Mouse (Mus musculus): ENCODE data around the gene Bcar3.
"Not testable (repeated sequence)": the region's sequence is repeated elsewhere in the genome, so short reads cannot be mapped to it uniquely, and the experiment has no call there.

The Bcar3 gene

GRCm38 (mm10) chr3:122381591-122381990 is 87.7 kb downstream of the Bcar3 start:
- no peak for DNase-seq (ENCODE audit: low spot score)

DNA sequence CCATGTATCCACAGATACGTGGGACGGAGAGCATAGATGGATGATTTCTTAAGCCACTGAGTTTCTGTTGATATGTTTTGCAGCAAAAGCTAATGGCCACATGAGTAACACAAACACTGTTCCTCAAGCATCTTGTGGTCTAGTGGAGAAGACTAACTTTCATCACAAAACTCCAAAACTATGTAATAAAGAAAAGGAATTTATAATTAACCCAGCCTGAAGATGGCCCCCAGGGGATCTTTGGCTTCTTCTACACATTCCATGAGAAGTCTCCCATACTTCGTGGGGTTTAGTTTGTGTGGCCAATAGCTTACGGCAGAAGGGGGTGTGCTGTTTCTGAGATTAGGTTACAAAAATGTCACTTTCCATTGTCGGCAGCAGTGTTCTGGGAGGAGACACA is 92.5 kb downstream of the Bcar3 start:
- no peak for DNase-seq (ENCODE audit: low spot score)

- DNase-seq (ENCODE audit: low spot score) = no peak
Measured at GRCm38 (mm10) chr3:122387771-122388170, 93.8 kb downstream of the Bcar3 start.

DNA sequence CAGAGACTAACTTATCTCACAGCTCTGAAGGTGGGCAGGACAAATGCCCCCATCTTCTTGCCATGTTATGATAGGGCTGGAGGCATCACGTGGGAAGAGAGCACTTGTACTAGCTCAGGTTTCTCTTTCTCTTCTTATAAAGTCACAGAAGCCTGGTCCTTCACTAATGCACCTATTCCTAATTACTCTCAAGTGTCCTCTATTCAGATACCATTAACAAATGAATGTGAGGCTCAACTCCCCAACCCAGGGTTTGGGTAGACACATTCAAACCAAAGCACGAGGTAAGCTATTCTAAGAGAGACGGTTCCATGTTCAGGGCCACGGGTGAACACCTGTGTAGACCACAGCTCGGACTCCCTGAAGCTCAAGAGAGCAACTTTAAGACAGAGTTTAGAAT is 96.0 kb downstream of the Bcar3 start:
- DNase-seq (ENCODE audit: low spot score) = no peak

- DNase-seq (ENCODE audit: low spot score) = no peak
Measured at GRCm38 (mm10) chr3:122391098-122391497, 97.2 kb downstream of the Bcar3 start.

DNA sequence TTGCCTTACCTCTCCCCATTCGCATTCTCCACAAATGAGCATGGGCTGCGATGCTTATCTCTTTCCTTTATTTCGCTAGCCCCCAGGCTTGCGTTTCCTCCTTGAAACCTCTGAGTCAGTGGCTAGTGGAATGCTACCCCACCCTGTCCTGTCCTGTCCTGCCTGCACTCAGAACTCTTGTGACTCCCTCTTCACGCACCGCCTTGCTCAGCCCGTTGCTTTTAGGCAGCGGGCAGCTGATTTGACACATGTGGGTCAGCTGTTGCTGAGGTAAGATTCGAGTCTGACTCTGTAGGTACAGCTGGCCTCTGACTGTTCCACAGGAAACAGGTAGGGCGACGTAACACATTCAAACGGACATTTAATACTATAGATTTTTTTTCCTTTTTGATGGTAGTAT is 97.9 kb downstream of the Bcar3 start:
- no peak for DNase-seq (ENCODE audit: low spot score)

DNA sequence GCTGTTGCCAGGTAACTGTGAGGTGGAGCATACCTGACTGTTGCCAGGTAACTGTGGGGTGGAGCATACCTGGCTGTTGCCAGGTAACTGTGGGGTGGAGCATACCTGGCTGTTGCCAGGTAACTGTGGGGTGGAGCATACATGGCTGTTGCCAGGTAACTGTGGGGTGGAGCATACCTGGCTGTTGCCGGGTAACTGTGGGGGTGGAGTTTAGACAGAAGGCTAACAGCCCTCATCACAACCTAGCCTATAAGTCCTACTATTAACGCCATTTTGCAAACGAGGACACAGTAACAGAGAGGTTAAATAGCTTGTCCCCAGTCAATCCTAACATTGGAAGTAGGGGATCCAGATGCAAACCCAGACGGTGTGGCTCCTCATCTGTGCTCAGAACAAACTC is 99.5 kb downstream of the Bcar3 start:
- DNase-seq (ENCODE audit: low spot score) = not testable (repeated sequence)

DNA sequence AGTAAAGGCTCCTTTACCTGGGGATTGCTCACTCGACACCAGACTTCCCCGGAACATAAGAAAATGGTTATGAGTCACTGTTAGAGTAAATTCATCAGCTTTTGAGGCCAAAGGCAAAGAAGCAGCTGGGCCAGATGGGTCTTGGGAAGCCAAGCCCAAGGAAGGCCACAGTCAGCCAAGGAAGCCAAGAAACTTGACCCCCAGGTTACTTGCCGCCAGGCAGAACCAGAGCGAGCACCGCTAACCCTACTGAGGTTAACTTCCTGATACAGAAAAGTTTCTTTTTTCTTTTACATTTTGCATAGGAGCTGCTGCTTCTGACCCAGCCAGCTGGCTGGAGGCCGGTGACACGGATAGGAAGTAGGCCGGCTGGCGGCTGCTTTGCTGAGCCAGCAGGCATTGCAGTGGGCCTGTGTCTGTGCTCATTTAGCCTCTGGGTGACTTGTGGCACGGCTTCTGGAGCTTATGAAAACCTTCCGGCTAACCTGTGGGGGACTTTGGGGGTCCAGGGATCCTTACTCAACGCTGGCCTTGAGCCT is 100.0 kb downstream of the Bcar3 start:
- no peak for DNase-seq (ENCODE audit: low spot score)

DNA sequence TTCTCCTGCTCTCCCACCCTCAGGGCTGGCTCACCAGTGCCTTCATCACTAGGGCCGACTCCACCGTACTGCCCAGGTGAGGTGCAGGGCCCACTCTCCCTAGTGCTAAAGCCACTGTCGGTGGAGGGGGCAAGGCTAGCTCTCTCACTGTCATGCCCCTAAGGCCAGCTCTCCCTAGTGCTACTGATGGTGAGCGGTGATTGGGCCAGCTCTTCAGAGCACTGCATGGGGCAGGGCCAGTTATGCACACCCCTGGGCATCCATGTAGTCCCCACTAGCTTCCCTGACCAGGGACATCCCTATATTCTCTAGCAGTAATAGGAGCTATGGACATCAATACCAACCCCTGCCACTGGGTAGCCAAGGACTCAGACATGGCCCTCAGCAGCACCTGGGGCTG is 103.0 kb downstream of the Bcar3 start:
- DNase-seq (ENCODE audit: low spot score) = no peak

GRCm38 (mm10) chr3:122397401-122397800 is 103.5 kb downstream of the Bcar3 start:
- DNase-seq (ENCODE audit: low spot score) = no peak

- no peak for DNase-seq (ENCODE audit: low spot score)
Measured at GRCm38 (mm10) chr3:122401011-122401410, 107.1 kb downstream of the Bcar3 start.

- no peak for DNase-seq (ENCODE audit: low spot score)
Measured at GRCm38 (mm10) chr3:122402143-122402542, 108.2 kb downstream of the Bcar3 start.

DNA sequence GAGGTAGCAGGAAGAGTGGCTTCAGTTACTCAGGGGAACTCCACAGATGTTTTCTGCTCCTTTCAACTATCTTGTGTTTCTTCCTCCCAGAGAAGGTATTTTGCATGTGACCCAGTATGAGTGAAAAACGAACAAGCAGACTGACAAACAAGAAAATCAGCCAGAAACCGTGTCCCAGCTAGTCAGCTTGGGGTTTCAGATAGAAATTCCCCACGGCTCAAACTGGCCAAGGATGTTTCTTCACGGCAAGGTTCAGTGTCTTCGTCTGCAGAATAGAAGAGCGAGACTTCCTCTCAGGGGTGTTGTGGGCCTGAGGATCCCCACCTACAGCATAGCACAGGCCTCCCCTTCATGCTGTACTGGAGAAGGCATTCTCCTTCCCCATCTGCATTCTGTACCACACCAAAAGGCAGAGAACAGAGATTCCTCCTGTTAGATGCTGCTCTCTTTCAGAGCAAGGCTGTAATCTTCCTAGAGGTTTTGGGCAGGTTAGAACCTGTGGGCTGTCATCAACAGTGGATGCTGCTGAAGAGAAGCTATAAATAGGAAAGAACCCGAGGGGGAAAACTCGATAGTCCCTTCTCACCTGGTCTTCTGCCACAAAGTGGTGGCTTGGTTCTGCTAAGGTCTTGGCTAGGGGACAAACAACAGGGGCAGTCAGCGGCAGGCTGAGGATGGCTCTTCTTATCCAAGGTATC is 110.1 kb downstream of the Bcar3 start:
- DNase-seq (ENCODE audit: low spot score) = no peak

DNA sequence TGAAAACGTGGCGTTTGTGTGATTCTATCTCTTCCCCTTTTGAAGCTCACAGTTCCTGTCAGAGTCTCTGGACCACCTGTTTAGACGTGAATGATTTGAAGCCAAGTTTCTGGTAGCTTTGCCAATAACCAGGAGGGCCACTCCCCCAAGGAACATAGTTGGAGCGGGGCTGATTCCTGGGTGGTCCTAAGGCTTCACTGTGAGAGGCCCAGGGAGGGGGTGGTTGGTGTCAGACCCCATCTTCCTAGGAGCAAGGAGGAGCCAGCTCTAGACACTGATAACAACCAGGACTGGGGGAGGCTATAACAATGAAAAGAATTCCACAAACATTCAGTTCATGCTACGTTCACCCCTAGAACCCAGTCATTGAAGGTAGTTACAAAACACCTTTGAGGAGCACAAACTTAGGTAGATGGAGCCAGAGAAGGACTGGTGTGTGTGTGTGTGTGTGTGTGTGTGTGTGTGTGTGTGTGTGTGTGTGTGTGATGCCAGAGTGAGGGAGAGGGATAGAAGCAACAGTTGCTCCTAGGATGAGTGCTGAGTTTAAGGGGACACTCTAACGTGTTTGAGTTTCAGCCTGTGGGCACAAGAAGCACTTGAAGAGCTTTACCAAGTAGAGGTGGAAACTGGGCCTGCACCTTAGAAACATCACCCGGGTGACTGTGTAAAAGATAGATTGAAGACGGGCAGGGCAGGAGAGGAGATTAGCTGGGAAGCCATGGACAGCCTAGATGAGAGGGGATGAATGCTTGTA is 111.4 kb downstream of the Bcar3 start:
- DNase-seq (ENCODE audit: low spot score) = no peak

DNA sequence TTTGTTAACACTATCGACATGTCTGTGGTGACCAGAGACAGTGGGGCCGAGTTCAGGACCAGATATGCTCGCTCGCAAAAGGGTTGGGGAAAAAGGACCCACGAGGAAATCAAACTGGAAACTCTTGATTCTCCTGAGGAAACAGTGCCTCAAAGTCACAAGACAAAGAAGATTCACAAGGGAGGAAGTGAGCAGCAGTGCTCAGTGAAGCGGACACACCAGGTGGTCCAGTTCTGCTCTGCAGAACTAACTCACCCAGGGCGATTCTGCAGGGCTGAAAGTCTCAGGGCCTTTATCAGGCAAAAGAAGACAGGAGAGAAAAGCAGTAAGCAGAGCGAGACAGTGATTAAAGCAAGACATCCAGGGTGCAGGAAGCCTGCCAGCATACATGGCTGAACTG is 112.5 kb downstream of the Bcar3 start:
- DNase-seq (ENCODE audit: low spot score) = no peak

DNA sequence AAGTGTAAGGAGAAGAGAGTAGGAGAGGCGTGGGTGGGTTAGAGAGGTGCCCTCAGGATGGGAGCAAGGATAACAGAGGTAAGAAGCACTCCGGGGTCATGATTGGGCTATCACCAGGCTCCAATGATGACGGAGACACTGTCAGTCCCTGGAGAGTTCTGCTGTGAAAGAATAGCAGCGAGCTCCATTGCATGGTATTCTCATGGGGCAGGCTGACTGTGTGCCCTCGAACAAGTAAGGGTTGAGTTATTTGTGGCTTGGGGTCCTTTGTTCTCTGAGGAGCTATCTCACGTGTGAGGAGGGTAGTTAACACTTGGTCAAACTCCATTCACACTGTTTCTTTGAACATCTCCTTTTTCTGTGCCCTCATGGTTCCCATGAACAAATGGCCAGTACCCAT is 113.8 kb downstream of the Bcar3 start:
- no peak for DNase-seq (ENCODE audit: low spot score)

DNA sequence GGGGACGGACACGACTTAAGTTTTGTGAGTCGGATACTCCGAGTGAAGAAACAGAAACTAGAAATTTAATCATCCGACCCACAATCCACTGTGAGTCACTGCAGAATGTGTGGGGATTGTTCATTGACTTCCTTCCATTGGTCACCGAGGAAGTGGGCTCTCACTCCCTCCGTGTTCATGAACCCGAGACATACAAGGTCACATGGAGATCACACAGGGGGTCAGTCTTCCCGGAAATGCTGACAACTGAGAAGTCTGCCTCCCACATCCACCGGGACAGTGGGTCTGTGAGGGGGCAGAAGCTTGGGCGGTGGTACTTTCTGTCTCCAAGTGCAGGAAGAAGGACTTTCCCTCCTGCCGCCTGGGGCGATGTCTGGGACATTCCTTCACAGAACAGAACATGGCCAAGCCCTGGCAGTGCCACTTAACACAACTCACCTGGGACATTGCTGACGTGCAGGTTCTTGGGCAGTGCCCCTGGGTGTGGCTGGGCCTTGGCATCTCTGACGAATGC is 114.9 kb downstream of the Bcar3 start:
- DNase-seq (ENCODE audit: low spot score) = no peak

DNA sequence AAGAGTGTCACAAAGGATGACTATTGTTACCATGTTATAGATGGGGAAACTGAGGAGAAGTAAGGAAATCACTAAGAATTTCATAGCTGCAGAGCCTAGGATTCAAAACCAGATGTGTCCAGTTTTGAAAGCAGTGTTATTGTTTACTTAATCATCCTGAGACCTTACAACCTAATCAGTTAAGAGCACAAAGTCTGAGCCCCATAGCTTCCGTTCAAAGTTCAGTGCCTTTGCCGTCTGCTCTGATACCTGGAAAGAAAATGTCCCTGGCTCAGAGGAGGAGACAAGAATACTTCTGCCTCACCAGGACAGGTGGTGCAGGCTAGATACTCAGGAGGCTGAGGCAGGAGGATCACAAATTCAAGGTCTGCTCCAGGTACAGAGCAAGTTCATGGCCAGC is 117.7 kb downstream of the Bcar3 start:
- DNase-seq (ENCODE audit: low spot score) = no peak

DNA sequence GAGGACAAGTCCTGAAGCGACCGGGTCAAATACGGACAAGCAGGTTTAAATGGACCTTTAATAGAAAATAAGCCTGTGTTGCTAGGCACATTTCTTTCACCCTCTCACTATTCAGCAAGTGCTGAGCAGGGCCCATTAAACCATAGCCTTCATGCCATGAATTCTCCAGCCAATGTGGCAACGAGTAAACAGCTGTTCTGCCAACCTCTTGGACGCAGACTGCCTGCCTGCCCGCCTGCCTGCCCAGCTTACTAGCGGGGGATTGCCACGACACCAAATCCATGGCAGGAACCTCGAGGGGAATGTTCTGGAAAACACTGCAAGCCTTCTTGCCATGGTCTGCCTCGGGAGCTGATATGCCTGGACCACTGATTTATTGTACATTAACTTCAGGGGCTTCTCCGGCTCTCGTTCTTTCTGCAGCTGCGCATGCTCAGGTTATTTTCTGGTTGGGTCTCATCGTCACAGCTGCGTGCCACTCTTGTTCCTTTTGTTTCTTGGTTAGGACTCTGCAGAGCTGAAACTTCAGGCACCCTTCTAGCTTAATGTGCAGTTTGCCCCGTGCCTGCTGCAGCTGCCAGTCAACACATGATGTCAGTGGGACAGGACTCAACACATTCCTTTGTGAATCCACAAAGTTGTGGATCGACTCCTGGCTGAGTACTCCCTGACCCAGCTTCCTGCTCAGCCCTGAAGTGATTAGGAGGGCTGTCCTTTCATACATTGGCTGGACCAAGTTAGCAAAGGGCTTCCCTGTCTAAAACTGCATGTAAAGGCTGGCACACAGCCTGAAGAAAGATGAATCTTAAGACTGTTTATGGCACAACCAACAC is 120.0 kb downstream of the Bcar3 start:
- DNase-seq (ENCODE audit: low spot score) = no peak

GRCm38 (mm10) chr3:122414868-122415267 is 120.9 kb downstream of the Bcar3 start:
- no peak for DNase-seq (ENCODE audit: low spot score)

DNA sequence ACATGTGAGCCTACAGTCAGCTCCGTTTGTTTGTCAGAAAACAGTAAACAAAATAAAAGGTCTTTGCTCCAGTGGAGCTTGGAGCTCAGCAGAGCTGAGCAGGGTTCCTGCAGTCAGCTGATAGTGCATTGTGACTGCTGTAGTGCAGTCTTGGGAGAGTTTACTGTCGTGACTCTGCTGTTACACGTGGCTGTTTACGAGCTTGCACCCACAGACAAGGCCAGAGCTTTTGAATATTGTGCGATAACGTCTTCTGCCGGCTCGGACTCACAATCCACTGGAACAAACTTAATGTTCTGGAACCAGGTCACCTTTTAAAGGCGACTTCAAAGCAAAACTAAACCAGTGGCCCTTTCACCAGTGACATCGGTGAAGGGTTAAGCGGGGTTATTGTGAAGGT is 123.5 kb downstream of the Bcar3 start:
- no peak for DNase-seq (ENCODE audit: low spot score)

DNA sequence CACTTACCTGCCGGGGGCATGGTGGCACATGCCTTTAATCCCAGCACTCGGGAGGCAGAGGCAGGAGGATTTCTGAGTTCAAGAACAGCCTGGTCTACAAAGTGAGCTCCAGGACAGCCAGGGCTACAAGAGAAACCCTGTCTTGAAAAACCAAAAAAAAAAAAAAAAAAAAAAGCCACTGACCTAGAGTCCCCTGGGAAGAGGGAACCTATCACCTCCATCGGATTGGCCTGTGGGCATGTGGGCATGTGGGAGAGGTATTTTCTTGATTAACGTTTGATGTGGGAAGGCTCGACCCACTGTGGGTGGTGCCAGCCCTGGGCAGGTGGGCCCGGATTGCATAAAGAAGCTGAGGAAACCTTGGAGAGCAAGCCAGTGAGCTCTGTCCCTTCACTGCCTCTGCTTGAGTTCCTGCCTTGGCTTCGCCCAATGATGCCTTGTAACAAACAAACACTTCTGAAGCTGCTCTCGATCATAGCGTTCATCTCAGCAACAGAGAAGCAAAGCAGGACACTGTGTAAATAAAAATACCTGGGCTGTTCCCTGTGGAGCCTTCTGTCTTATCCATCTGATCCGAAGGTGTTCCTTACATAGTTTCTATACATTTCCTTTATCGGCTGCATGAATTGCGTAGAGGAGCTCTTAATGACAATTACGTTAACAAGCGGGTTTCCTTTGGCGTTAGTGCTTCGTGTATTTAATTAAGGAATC is 124.8 kb downstream of the Bcar3 start:
- DNase-seq (ENCODE audit: low spot score) = peak; percentile 40

Data from MN1 (cell line).